In genomic region chr6:85189911-85190591, GRCm38 (mm10) we compare ENCODE assay signal across 9 mouse cellular contexts. TPM values are rescaled to one million over a fixed set of nuclear protein-coding genes. Genes with fewer than 3 reads are reported as not detected.
DNase-seq lines count a peak whose midpoint lies in the region; ATAC-seq lines count a peak whose summit lies in the region.
"Had no signal": no experiment of that assay in that cellular context is flagged by ENCODE, and none has a peak within 500 bp of the region (broad histone marks: within the 10 kb centered on the region; RNA-seq: fewer than 3 reads in every experiment).

No protein-coding gene starts in this region.

- peaks cover 99% of the 10 kb centered on the region for H3K27me3 ChIP-seq in heart, embryonic 13.5 days (replicated peaks)
- H3K27me3 ChIP-seq in neural tube, embryonic 13.5 days, result peaks cover 99% of the 10 kb centered on the region

- intact Hi-C loops in left cerebral cortex, postnatal 10 days (cut with DNase I), result no loop called here

- H3K27ac ChIP-seq in heart, embryonic 13.5 days (replicated peaks), result no peak overlapping the region
- no peak overlapping the region for H3K27ac ChIP-seq in neural tube, embryonic 13.5 days (replicated peaks)

- peaks cover 43% of the 10 kb centered on the region for H3K4me1 ChIP-seq in heart, embryonic 13.5 days
- H3K4me1 ChIP-seq in neural tube, embryonic 13.5 days (replicated peaks), result peaks cover 43% of the 10 kb centered on the region

- H3K4me2 ChIP-seq in heart, embryonic 13.5 days, result peak overlapping the region; percentile 72
- H3K4me2 ChIP-seq in neural tube, embryonic 13.5 days, result peak overlapping the region; percentile 45

- no peak for ATAC-seq in heart, embryonic 13.5 days (ENCODE audit: extremely low read depth, insufficient number of reproducible peaks, low FRiP score, low TSS enrichment)
- no peak for ATAC-seq in neural tube, embryonic 13.5 days (ENCODE audit: low read depth)

- H3K4me3 ChIP-seq in heart, embryonic 13.5 days, result peak overlapping the region; percentile 48
- H3K4me3 ChIP-seq in neural tube, embryonic 13.5 days, result peak overlapping the region; percentile 25

- H3K9ac ChIP-seq in heart, embryonic 13.5 days, result peak overlapping the region; percentile 47
- no peak overlapping the region for H3K9ac ChIP-seq in neural tube, embryonic 13.5 days

- no peaks in the 10 kb centered on the region for H3K36me3 ChIP-seq in heart, embryonic 13.5 days
- H3K36me3 ChIP-seq in neural tube, embryonic 13.5 days, result no peaks in the 10 kb centered on the region

- H3K9me3 ChIP-seq in heart, embryonic 13.5 days, result no peaks in the 10 kb centered on the region
- H3K9me3 ChIP-seq in neural tube, embryonic 13.5 days, result no peaks in the 10 kb centered on the region

- WGBS in heart, embryonic 13.5 days, result under 1% methylated on average over 52 of the region's 52 CpGs
- WGBS in neural tube, embryonic 13.5 days, result under 1% methylated on average over 52 of the region's 52 CpGs

- peak; percentile 45 to 53 for DNase-seq in left cerebral cortex, postnatal 10 days (ENCODE audit: extremely low spot score in 1 of 2, low spot score in 2 of 2)
- DNase-seq in left cerebral cortex, adult 11 months (ENCODE audit: low spot score), result no peak
- DNase-seq in embryo, embryonic 10 days (ENCODE audit: low spot score), result peak; percentile 62
- peak; percentile 56 for DNase-seq in layer of hippocampus, postnatal 36 days
- no peak for DNase-seq in testis, postnatal 10 days (ENCODE audit: low spot score)
- DNase-seq in thymus, postnatal 36 days, result no peak

RNA-seq across cellular contexts. Expression of gene Emx1, which starts 2.8 kb away (rescaled TPM):
- 10 to 100 TPM; 40.6 to 46.0 TPM for total RNA-seq in left cerebral cortex, postnatal 10 days (2021)
- polyA plus RNA-seq in heart, embryonic 13.5 days (2015; fragmentation: Nextera tagmentation; extraction: Ambion mirVana), result 0.11 TPM in 1 of 2 replicates, not detected in the other
- total RNA-seq in layer of hippocampus, postnatal 36 days (2021), result 10 to 100 TPM; 17.6 to 19.3 TPM
- 0.32 TPM in 1 of 2 replicates, not detected in the other for polyA plus RNA-seq in neural tube, embryonic 13.5 days (2015; fragmentation: Nextera tagmentation; extraction: Ambion mirVana)
- polyA plus RNA-seq: large intestine, adult 2 months had no signal

RNA-seq across cellular contexts. Expression of gene Spr, which starts 52.5 kb away (rescaled TPM):
- total RNA-seq in left cerebral cortex, postnatal 10 days (2021), result 10 to 100 TPM; 39.0 to 41.6 TPM
- polyA plus RNA-seq in heart, embryonic 13.5 days (2015; fragmentation: Nextera tagmentation; extraction: Ambion mirVana), result 52.7 and 58.3 TPM in 2 replicates
- 10 to 100 TPM; 48.7 to 52.6 TPM for total RNA-seq in layer of hippocampus, postnatal 36 days (2021)
- 23.8 and 25.0 TPM in 2 replicates for polyA plus RNA-seq in neural tube, embryonic 13.5 days (2015; fragmentation: Nextera tagmentation; extraction: Ambion mirVana)

Comparison
In these comparisons a context has a peak if more than half of its experiments do, and no peak if none do; other contexts are left out.
1. DNase-seq: peak in left cerebral cortex, postnatal 10 days (2 of 2), embryo, embryonic 10 days (single experiment) and layer of hippocampus, postnatal 36 days (2 of 2); none in left cerebral cortex, adult 11 months (single experiment), testis, postnatal 10 days (single experiment) and thymus, postnatal 36 days (0 of 2).